Mouse (Mus musculus) neutrophil, adult 65 days (primary cell): ENCODE data around the gene Siae. TPM values are rescaled to one million over a fixed set of nuclear protein-coding genes. Genes with fewer than 3 reads are reported as not detected.

Source experiments
- total RNA-seq: library from RNA; stranded (reverse); gene quantifications from 2 replicates; pipeline ENCODE4 v1.2.4, GENCODE M21; 2023

Siae gene
- 2.5 and 2.6 TPM in 2 replicates for total RNA-seq

GRCm38 (mm10) chr9:37554838-37555748, at the start of gene Siae:
Gene Siae, plus strand, starts transcription at chr9:37555698.

DNA sequence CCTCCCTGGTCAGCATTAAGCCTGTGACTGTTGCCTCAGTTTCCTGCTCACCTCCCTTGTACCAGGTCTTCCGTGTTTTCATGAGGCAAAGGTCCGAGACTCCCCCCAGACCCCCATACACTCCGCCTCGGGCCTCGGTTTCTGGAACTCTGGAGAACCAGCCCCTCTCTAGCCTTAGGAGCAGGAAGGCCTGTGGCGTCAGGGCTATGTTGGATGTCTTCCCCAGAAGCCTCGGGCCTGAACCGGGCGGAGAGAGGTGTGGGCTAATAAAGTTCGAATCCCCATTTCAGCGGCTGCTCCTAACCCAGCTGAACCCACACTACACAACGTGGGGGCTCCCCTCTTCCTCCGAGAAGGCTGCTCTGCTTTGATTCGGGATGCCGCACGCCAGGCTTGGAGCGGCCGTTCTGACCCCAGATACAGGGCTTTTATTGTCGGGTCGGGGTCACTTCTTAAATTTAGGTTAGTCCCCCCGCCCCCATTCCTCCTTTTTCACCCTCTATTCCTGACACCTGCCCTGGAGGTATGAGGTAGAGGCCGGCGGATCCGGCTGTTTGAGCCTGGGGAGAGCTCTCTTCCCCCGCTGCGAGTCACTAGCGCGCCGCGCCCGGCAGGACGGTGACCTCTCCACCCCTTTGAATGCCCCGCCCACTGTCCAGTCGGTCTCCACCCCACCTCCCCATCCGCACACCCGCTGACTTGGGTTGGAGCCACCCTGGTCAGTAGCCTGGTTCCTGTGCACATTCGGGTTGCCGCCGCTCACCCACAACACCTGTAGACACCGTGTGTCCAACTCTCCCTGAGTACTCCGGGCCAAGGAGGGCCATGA, 27.9 kb upstream of the Siae start, which contains the start of gene Esam:
Esam (plus strand) TSS at position 683 of the 829 bp plus-strand sequence.

GRCm38 (mm10) chr9:37539170-37540025, 16.1 kb upstream of the Siae start, which contains the start of gene Vsig2:
Gene Vsig2, plus strand, starts transcription at chr9:37539255.

DNA sequence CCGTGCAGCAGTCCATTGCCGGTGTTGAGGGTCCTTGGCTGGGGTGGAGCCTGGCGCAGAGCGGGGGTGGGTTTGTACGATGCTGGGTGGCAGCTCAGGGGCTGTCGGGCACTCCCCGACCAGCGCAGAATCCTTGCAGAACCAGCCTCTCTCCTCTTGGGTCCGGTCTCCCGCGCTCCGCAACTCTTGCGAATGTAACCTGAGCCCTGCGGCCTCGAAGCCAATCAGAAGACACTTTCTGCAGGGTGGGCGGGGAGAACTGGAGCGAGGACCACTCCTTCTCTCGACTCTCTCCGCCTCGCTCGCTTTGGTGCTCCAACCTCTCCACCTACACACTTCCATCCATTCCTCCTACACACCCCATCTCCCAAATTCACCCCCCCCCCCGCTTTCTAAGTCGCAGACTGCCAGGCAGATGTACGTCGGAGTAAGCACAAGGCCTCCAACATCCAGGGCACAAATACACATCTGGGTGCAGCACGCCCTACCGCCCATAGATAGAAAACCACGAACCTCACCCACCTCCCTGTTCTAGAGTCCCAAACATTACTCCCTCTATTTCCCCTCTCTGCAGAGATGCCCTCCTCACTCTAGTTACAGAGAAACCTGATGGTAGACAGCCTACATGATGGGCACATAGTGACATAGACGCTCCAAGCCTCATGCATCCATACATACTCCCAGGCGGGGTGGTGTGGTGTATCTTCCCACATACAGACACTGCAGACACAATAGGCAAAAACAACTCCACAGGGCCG, 2.8 kb upstream of the Siae start, which contains the start of gene Nrgn:
Nrgn (minus strand) TSS at position 369 of the 758 bp plus-strand sequence.

GRCm38 (mm10) chr9:37613182-37613910, 57.8 kb downstream of the Siae start, which contains the start of gene Spa17:
Gene Spa17, minus strand, starts transcription at chr9:37613722.

GRCm38 (mm10) chr9:37656931-37657481, 101.5 kb downstream of the Siae start, which contains the start of gene Tbrg1:
Gene Tbrg1, minus strand, starts transcription at chr9:37657312.

GRCm38 (mm10) chr9:37669115-37669514, 113.6 kb downstream of the Siae start, which contains the start of gene Panx3:
Gene Panx3, minus strand, starts transcription at chr9:37669235.

Other genes starting within 250 kb of the Siae start
- 7.9 and 8.7 TPM in 2 replicates for gene Ccdc15, start 207.3 kb upstream of the Siae start, total RNA-seq
- gene Hepacam, start 188.3 kb upstream of the Siae start, total RNA-seq: not detected in 2 replicates
- 1.0 TPM in 1 of 2 replicates, not detected in the other for gene Robo4, start 153.8 kb upstream of the Siae start, total RNA-seq
- 0.32 TPM in 1 of 2 replicates, not detected in the other for gene Robo3, start 122.5 kb upstream of the Siae start, total RNA-seq
- 6.8 and 10.4 TPM in 2 replicates for gene Msantd2, start 66.4 kb upstream of the Siae start, total RNA-seq
- gene Esam, start 27.6 kb upstream of the Siae start, total RNA-seq: not detected in 2 replicates
- gene Vsig2, start 16.4 kb upstream of the Siae start, total RNA-seq: not detected in 2 replicates
- gene Nrgn, start 2.8 kb upstream of the Siae start, total RNA-seq: 1.4 and 1.9 TPM in 2 replicates
- 0.73 TPM in 1 of 2 replicates, not detected in the other for gene Spa17, start 58.0 kb downstream of the Siae start, total RNA-seq
- gene Tbrg1, start 101.6 kb downstream of the Siae start, total RNA-seq: 50.3 and 54.0 TPM in 2 replicates
- not detected in 2 replicates for gene Panx3, start 113.5 kb downstream of the Siae start, total RNA-seq
- gene Olfr160, start 160.6 kb downstream of the Siae start, total RNA-seq: not detected in 2 replicates
- not detected in 2 replicates for gene Olfr874, start 189.4 kb downstream of the Siae start, total RNA-seq
- not detected in 2 replicates for gene Olfr875, start 216.2 kb downstream of the Siae start, total RNA-seq
- gene Olfr876, start 247.3 kb downstream of the Siae start, total RNA-seq: not detected in 2 replicates